Mouse (Mus musculus) small intestine, adult 10 weeks (tissue): ENCODE measurements around the gene Sf3b6. TPM values are rescaled to one million over a fixed set of nuclear protein-coding genes. Genes with fewer than 3 reads are reported as not detected.

Source experiments
- polyA plus RNA-seq: library from polyadenylated mRNA; stranded (reverse); fragments of 350-450 nt; fragmentation: Illumina TruSeq; extraction: RNeasy Lipid Tissue Mini Kit (QIAGEN cat#74804); gene quantifications from one replicate; pipeline ENCODE4 v1.2.3, GENCODE M21; 2014; ENCODE audit warnings: low replicate concordance

Sf3b6 gene
- 332 TPM for polyA plus RNA-seq

GRCm38 (mm10) chr12:4817361-4818101, at the start of gene Sf3b6:
Gene Sf3b6 (plus strand): TSS chr12:4817544.

GRCm38 (mm10) chr12:4768492-4769332, 48.6 kb upstream of the Sf3b6 start, which contains the start of the genes Pfn4 and Fam228b:
Gene Pfn4 (plus strand): TSS chr12:4769022.
Gene Fam228b (minus strand): TSS chr12:4769267.

GRCm38 (mm10) chr12:4841392-4841887, 24.1 kb downstream of the Sf3b6 start, which contains the start of gene Fkbp1b:
Gene Fkbp1b (minus strand): TSS chr12:4841591.

GRCm38 (mm10) chr12:4842890-4843597, 25.7 kb downstream of the Sf3b6 start, which contains the start of gene Wdcp:
Gene Wdcp (plus strand): TSS chr12:4843303.

GRCm38 (mm10) chr12:4874161-4874927, 57.0 kb downstream of the Sf3b6 start, which contains the start of gene Mfsd2b:
Gene Mfsd2b (minus strand): TSS chr12:4874359.

Other genes with a start within 250 kb of the Sf3b6 start
- gene Itsn2, start 224.9 kb upstream of the Sf3b6 start, polyA plus RNA-seq: 85.5 TPM
- gene Gm3625, start 224.6 kb upstream of the Sf3b6 start, polyA plus RNA-seq: not detected
- not detected for gene Fam228a, start 79.1 kb upstream of the Sf3b6 start, polyA plus RNA-seq
- not detected for gene Pfn4, start 48.5 kb upstream of the Sf3b6 start, polyA plus RNA-seq
- 2.3 TPM for gene Fam228b, start 48.3 kb upstream of the Sf3b6 start, polyA plus RNA-seq
- gene Fkbp1b, start 24.0 kb downstream of the Sf3b6 start, polyA plus RNA-seq: 0.78 TPM
- gene Wdcp, start 25.8 kb downstream of the Sf3b6 start, polyA plus RNA-seq: 2.9 TPM
- gene Mfsd2b, start 56.8 kb downstream of the Sf3b6 start, polyA plus RNA-seq: 1.6 TPM
- 378 TPM for gene Ubxn2a, start 90.2 kb downstream of the Sf3b6 start, polyA plus RNA-seq
- 31.7 TPM for gene Atad2b, start 99.8 kb downstream of the Sf3b6 start, polyA plus RNA-seq